Mouse (Mus musculus) left cerebral cortex, postnatal 10 days (tissue): Measurements from ENCODE around the gene Zc3h12c. TPM values are rescaled to one million over a fixed set of nuclear protein-coding genes. Genes with fewer than 3 reads are reported as not detected.
"Not testable (repeated sequence)": the region's sequence is repeated elsewhere in the genome, so short reads cannot be mapped to it uniquely, and the experiment has no call there.

ENCODE experiments used
- DNase-seq, 2 experiments: peaks; one replicate each; pipeline ENCODE4 v3.0.0; 2021 to 2022; ENCODE audit warnings: low spot score in 2 of 2, mixed read lengths in 1 of 2; ENCODE audit errors: extremely low spot score in 1 of 2
- intact Hi-C: fragments of 180-260 bp; cut with DNase I; formaldehyde crosslinking; loops from one replicate; pipeline ENCODE4 v1.15.1; 2025
- microRNA-seq: library from miRNA; unstranded; fragments of <30 nt; microRNA quantifications from one replicate; pipeline ENCODE4 v1.2.0, GENCODE M21; 2022
- total RNA-seq, 2 experiments: library from RNA; stranded (reverse); gene quantifications; 2 replicates each; pipeline ENCODE4 v1.2.3; 2021

Gene Zc3h12c
- total RNA-seq, 2 experiments from 2014 or later, result 10.7 to 11.8 TPM

GRCm38 (mm10) chr9:52077692-52078091 is 90.7 kb downstream of the Zc3h12c start:
- no peak for DNase-seq
- intact Hi-C loops, result no loop called here

GRCm38 (mm10) chr9:52076089-52076488 is 92.3 kb downstream of the Zc3h12c start:
- no peak for DNase-seq
- intact Hi-C loops, result no loop called here

DNA sequence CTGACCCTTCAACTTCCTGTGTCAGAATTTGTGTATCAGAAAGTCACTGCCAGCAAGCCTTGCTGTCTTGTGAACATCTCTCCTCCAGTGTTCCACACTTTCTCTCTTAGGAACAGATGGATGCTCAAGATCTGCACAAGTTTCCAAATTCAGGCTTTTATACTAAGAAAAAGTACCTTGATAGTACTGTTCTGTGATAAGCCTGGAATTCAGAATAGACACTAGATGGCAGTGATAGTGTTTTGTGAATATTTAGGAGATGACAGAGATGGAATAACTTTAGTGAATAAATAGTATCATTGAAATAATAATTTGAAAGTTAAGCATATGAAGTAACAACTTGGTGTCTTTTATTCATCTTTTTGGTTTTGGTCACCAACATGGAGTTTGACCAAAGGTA is 96.2 kb downstream of the Zc3h12c start:
- no peak for DNase-seq

DNA sequence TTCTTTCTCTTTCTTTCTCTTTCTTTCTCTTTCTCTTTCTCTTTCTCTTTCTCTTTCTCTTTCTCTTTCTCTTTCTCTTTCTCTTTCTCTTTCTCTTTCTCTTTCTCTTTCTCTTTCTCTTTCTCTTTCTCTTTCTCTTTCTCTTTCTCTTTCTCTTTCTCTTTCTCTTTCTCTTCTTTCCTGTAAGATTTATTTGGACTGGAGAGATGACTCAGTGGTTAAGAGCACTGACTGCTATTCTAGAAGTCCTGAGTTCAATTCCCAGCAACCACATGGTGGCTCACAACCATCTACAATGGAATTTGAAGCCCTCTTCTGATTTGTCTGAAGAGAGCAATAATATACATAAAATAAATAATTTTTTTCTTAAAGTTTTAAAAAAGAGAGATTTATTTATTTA is 97.0 kb downstream of the Zc3h12c start:
- intact Hi-C loops, DNase-seq: not testable (repeated sequence)

More for the DNA sequence above, 96.2 kb downstream of the Zc3h12c start:
- intact Hi-C loops, result no loop called here

- intact Hi-C loops, result no loop called here
- DNase-seq, result no peak
These were observed 98.3 kb downstream of the Zc3h12c start for GRCm38 (mm10) chr9:52070052-52070451.

Small RNA genes within 50 kb of the gene (microRNA-seq; reads per million reads assigned to microRNA genes)
- not detected for gene Gm27686
- gene Mir6244, result not detected

Other genes with a start within 250 kb of the Zc3h12c start
- gene Fdx1, start 205.0 kb downstream of the Zc3h12c start, total RNA-seq, result 10 to 100 TPM; 12.6 to 14.4 TPM
- gene Rdx, start 121.4 kb downstream of the Zc3h12c start, total RNA-seq, result 10 to 100 TPM; 54.1 to 54.4 TPM